Mouse (Mus musculus): ENCODE measurements around the gene Fam174b. TPM values are rescaled to one million over a fixed set of nuclear protein-coding genes. Genes with fewer than 3 reads are reported as not detected.
A peak's percentile ranks its signal among the peaks of the same experiment; 100 is the strongest.

Fam174b gene
- 10 to 100 TPM; 29.9 to 30.2 TPM for total RNA-seq (2021)
- long read RNA-seq, experiment 1, transcript Fam174b-201 (3 exons, 2,683 nt), result major isoform, 26 of 45 reads
- long read RNA-seq, experiment 1, partial matches to known transcripts, result 1 of 45 reads
- long read RNA-seq, experiment 1, other reads (novel, unspliced or antisense), result 18 of 45 reads
- long read RNA-seq, experiment 2, transcript Fam174b-201 (3 exons, 2,683 nt), result major isoform, 44 of 58 reads
- long read RNA-seq, experiment 2, partial matches to known transcripts, result 0 of 58 reads
- long read RNA-seq, experiment 2, other reads (novel, unspliced or antisense), result 14 of 58 reads

- peak; percentile 19 to 38 for DNase-seq (ENCODE audit: low spot score in 2 of 2)
- TF ChIP-seq CTCF (conservative IDR thresholded peaks at IDR 0.05), result no peak
- H3K4me3 ChIP-seq, result peak within 1 kb of the TSS; percentile 80
- H3K27ac ChIP-seq, result peak within 1 kb of the TSS; percentile 95
These were observed at the start of gene Fam174b for GRCm38 (mm10) chr7:73740111-73741035. Gene Fam174b, plus strand, starts transcription at chr7:73740302.

GRCm38 (mm10) chr7:73697092-73697491, 43.0 kb upstream of the Fam174b start:
- no peak for DNase-seq (ENCODE audit: low spot score in 2 of 2)
- no peak overlapping the region for H3K27ac ChIP-seq
- no peak for TF ChIP-seq CTCF (conservative IDR thresholded peaks at IDR 0.05)
- H3K4me3 ChIP-seq, result no peak overlapping the region

GRCm38 (mm10) chr7:73704305-73704704, 35.8 kb upstream of the Fam174b start:
- H3K27ac ChIP-seq, result no peak overlapping the region

GRCm38 (mm10) chr7:73713506-73713905, 26.6 kb upstream of the Fam174b start:
- no peak for DNase-seq (ENCODE audit: low spot score in 2 of 2)
- H3K27ac ChIP-seq, result no peak overlapping the region
- TF ChIP-seq CTCF (conservative IDR thresholded peaks at IDR 0.05), result no peak

More at GRCm38 (mm10) chr7:73704305-73704704, 35.8 kb upstream of the Fam174b start:
- no peak for DNase-seq (ENCODE audit: low spot score in 2 of 2)
- no peak for TF ChIP-seq CTCF (conservative IDR thresholded peaks at IDR 0.05)
- H3K4me3 ChIP-seq, result no peak overlapping the region

GRCm38 (mm10) chr7:73715928-73716749, 24.0 kb upstream of the Fam174b start:
- DNase-seq (ENCODE audit: low spot score in 2 of 2), result no peak
- Histone ChIP-seq H3K27ac (no peak overlapping the region), H3K4me3 (no peak overlapping the region)
- no peak for TF ChIP-seq CTCF (conservative IDR thresholded peaks at IDR 0.05)

More at GRCm38 (mm10) chr7:73713506-73713905, 26.6 kb upstream of the Fam174b start:
- no peak overlapping the region for H3K4me3 ChIP-seq

- H3K27ac ChIP-seq, result no peak overlapping the region
- TF ChIP-seq CTCF (conservative IDR thresholded peaks at IDR 0.05), result no peak
These were observed 23.3 kb upstream of the Fam174b start for GRCm38 (mm10) chr7:73716841-73717240.

GRCm38 (mm10) chr7:73718031-73718430, 22.1 kb upstream of the Fam174b start:
- Histone ChIP-seq H3K27ac (no peak overlapping the region), H3K4me3 (no peak overlapping the region)
- no peak for DNase-seq (ENCODE audit: low spot score in 2 of 2)
- TF ChIP-seq CTCF (conservative IDR thresholded peaks at IDR 0.05), result no peak

More at GRCm38 (mm10) chr7:73716841-73717240, 23.3 kb upstream of the Fam174b start:
- H3K4me3 ChIP-seq, result no peak overlapping the region
- DNase-seq (ENCODE audit: low spot score in 2 of 2), result no peak

- DNase-seq (ENCODE audit: low spot score in 2 of 2), result no peak
- Histone ChIP-seq H3K4me3 (no peak overlapping the region), H3K27ac (no peak overlapping the region)
- TF ChIP-seq CTCF (conservative IDR thresholded peaks at IDR 0.05), result no peak
These were observed 21.6 kb upstream of the Fam174b start for GRCm38 (mm10) chr7:73718497-73719007.

- no peak for TF ChIP-seq CTCF (conservative IDR thresholded peaks at IDR 0.05)
- DNase-seq (ENCODE audit: low spot score in 2 of 2), result no peak
- Histone ChIP-seq H3K27ac (no peak overlapping the region), H3K4me3 (no peak overlapping the region)
These were observed 19.1 kb upstream of the Fam174b start for GRCm38 (mm10) chr7:73721046-73721445.

- H3K4me3 ChIP-seq, result no peak overlapping the region
- TF ChIP-seq CTCF (conservative IDR thresholded peaks at IDR 0.05), result no peak
- DNase-seq (ENCODE audit: low spot score in 2 of 2), result no peak
- no peak overlapping the region for H3K27ac ChIP-seq
These were observed 18.3 kb upstream of the Fam174b start for GRCm38 (mm10) chr7:73721764-73722163.

GRCm38 (mm10) chr7:73729913-73730312, 10.2 kb upstream of the Fam174b start:
- DNase-seq (ENCODE audit: low spot score in 2 of 2), result no peak
- H3K4me3 ChIP-seq, result no peak overlapping the region
- no peak for TF ChIP-seq CTCF (conservative IDR thresholded peaks at IDR 0.05)
- H3K27ac ChIP-seq, result no peak overlapping the region

GRCm38 (mm10) chr7:73730430-73731022, 9.6 kb upstream of the Fam174b start:
- DNase-seq (ENCODE audit: low spot score in 2 of 2), result no peak
- TF ChIP-seq CTCF (conservative IDR thresholded peaks at IDR 0.05), result no peak
- no peak overlapping the region for H3K4me3 ChIP-seq
- no peak overlapping the region for H3K27ac ChIP-seq
